Mouse (Mus musculus): ENCODE data around the gene Erich4.

GRCm38 (mm10) chr7:25644136-25644535 is 28.4 kb upstream of the Erich4 start:
- TF ChIP-seq ZNF384 (IDR thresholded peaks at IDR 0.05; ENCODE audit: low read depth, low read length) (no peak), ZC3H11A (IDR thresholded peaks at IDR 0.05; ENCODE audit: borderline replicate concordance, low read depth, low read length) (no peak), MAFK (IDR thresholded peaks at IDR 0.05; ENCODE audit: insufficient read depth, low read depth, low read length) (no peak), HCFC1 (IDR thresholded peaks at IDR 0.05; ENCODE audit: borderline replicate concordance, insufficient read depth, low read length) (no peak)

Data from ES-E14 (cell line).